Mouse (Mus musculus) midbrain, embryonic 15.5 days (tissue): Measurements from ENCODE around the gene Slc4a11. TPM values are rescaled to one million over a fixed set of nuclear protein-coding genes. Genes with fewer than 3 reads are reported as not detected.
A peak's percentile ranks its signal among the peaks of the same experiment; 100 is the strongest.

Source experiments
- ATAC-seq: fragments of 200-750 bp; cut with Nextera tagmentation; replicated peaks from 2 replicates; pipeline ENCODE4 v1.8.0; 2017; ENCODE audit warnings: moderate TSS enrichment
- H3K27ac ChIP-seq: fragments of 300-500 bp; sonication (generic); 2 replicates; pipeline ENCODE4 v1.5.1; 2015; ENCODE audit warnings: mild to moderate bottlenecking, inconsistent platforms
- H3K27me3 ChIP-seq: fragments of 300-500 bp; sonication (generic); replicated peaks from 2 replicates; pipeline ENCODE4 v1.6.1; 2015; ENCODE audit warnings: inconsistent platforms
- H3K36me3 ChIP-seq: fragments of 300-500 bp; sonication (generic); replicated peaks from 2 replicates; pipeline ENCODE4 v1.6.1; 2015; ENCODE audit warnings: inconsistent platforms
- H3K4me1 ChIP-seq: fragments of 300-500 bp; sonication (generic); 2 replicates; pipeline ENCODE4 v1.6.1; 2015; ENCODE audit warnings: inconsistent platforms
- H3K4me2 ChIP-seq: fragments of 300-500 bp; sonication (generic); 2 replicates; pipeline ENCODE4 v1.6.1; 2015; ENCODE audit warnings: inconsistent platforms, mild to moderate bottlenecking, moderate library complexity
- H3K4me3 ChIP-seq: fragments of 300-500 bp; sonication (generic); 2 replicates; pipeline ENCODE4 v1.5.1; 2015; ENCODE audit warnings: mild to moderate bottlenecking, inconsistent platforms
- H3K9ac ChIP-seq: fragments of 300-500 bp; sonication (generic); 2 replicates; pipeline ENCODE4 v1.6.1; 2015; ENCODE audit warnings: mild to moderate bottlenecking, inconsistent platforms
- H3K9me3 ChIP-seq: fragments of 300-500 bp; sonication (generic); 2 replicates; pipeline ENCODE4 v1.6.1; 2016; ENCODE audit warnings: inconsistent platforms
- WGBS: fragments of 180-500 bp; shearing (Covaris S2); methylation state at CpG from one replicate; pipeline ENCODE4 v1.1.7; 2015; ENCODE audit warnings: mixed read lengths; 5-methylcytosine and 5-hydroxymethylcytosine counted together
- polyA plus RNA-seq: library from polyadenylated mRNA; unstranded; fragments of >200 nt; fragmentation: Nextera tagmentation; extraction: Ambion mirVana; gene quantifications from 2 replicates; pipeline ENCODE4 v1.2.1, GENCODE M21; 2015

Slc4a11 gene
- 0.56 and 0.65 TPM in 2 replicates for polyA plus RNA-seq

DNA sequence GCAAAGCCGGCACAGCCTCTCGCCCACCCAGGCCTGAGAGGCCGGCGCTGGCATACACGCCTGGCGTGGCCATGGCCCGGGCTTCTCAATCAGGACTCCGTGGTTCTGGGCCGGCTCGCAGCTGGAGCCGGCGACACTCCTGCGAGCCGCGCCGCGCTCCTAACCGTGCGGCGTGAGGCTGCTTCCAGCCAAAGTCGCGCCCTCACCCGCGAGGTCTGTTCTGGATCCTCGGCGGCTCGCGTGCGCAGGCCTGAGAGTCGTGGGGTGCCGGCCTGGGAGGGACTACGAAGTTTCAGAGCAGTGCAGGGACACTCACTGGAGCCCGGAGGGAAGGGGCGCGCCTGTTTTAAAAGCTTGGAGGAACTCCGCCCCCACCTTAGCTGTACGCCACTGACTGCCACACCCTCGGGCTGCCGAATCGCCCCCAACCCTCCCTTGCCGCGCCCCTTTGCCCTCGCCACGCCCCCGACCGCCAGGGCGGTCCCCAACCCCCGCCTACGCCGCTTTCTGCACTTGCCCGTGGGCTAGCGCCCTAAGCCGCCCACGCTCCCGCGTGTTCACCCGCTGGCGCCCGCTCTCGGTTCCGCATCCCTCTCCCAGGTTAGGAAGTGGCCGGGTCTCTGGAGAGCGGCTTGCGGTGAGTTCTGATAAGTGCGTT is at the start of gene Slc4a11:
TSS of gene Slc4a11 (minus strand) at position 367 of the 658 bp plus-strand sequence.
- under 1% methylated on average over 65 of the region's 65 CpGs for WGBS
- Histone ChIP-seq H3K36me3 (no peaks in the 10 kb centered on the region), H3K27me3 (peaks cover 43% of the 10 kb centered on the region), H3K4me1 (peaks cover 18% of the 10 kb centered on the region), H3K4me3 (peak within 1 kb of the TSS; percentile 48), H3K9ac (peak within 1 kb of the TSS; percentile 35), H3K27ac (no peak within 1 kb of the TSS), H3K4me2 (peak within 1 kb of the TSS; percentile 98), H3K9me3 (no peaks in the 10 kb centered on the region)
- peak; percentile 48 for ATAC-seq

DNA sequence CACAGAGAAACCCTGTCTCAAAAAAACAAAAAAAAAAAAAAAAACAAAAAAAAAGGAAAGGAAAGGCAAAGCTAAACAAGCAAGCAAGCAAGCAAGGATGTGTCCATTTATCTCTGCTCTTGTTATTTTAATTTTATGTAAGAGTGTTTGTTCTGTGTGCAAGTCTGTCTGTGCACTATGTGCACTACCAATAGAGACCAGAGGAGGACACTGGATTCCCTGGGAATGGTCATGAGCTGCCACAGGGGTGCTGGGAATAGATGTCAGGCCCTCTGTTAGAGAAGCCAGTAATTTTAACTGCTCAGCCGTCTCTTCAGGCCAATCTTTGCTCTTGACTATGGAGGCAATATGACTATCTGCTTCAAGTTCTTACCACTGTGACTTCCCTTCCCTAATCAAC is 46.3 kb upstream of the Slc4a11 start:
- H3K9me3 ChIP-seq: no peaks in the 10 kb centered on the region
- H3K4me3 ChIP-seq: no peak overlapping the region
- peaks cover 93% of the 10 kb centered on the region for H3K36me3 ChIP-seq
- H3K4me2 ChIP-seq: no peak overlapping the region
- H3K27ac ChIP-seq: no peak overlapping the region
- H3K4me1 ChIP-seq: no peaks in the 10 kb centered on the region
- no peaks in the 10 kb centered on the region for H3K27me3 ChIP-seq
- ATAC-seq: no peak
- no peak overlapping the region for H3K9ac ChIP-seq
- WGBS: 91% methylated on average over 1 of the region's 1 CpGs

DNA sequence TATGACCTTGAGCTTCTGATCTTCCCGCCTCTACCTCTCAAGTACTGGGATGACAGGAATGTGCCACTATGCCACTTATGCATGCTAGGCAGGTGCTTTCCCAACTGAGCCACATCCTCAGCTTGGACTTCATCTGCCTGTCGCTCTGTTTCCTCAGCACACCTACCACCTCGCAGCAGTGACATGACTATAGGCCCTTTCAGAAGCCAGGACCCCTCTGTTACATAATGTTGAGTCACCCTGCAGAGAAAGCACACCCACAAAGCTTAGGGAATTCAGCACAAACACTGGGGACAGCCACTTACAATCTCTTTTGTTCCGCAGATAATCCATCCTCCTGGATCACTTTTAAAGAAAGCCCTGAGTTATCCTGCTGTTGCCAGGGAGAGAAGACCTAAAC is 42.8 kb upstream of the Slc4a11 start:
- Histone ChIP-seq H3K27me3 (no peaks in the 10 kb centered on the region), H3K36me3 (peaks cover 87% of the 10 kb centered on the region), H3K4me3 (no peak overlapping the region), H3K9ac (no peak overlapping the region), H3K4me2 (no peak overlapping the region), H3K4me1 (no peaks in the 10 kb centered on the region), H3K9me3 (no peaks in the 10 kb centered on the region), H3K27ac (no peak overlapping the region)
- WGBS: 22% methylated on average over 4 of the region's 4 CpGs
- ATAC-seq: no peak

GRCm38 (mm10) chr2:130738019-130738418 is 40.7 kb upstream of the Slc4a11 start:
- Histone ChIP-seq H3K27ac (no peak overlapping the region), H3K4me2 (no peak overlapping the region), H3K36me3 (peaks cover 82% of the 10 kb centered on the region), H3K4me3 (no peak overlapping the region), H3K27me3 (no peaks in the 10 kb centered on the region), H3K9me3 (no peaks in the 10 kb centered on the region), H3K9ac (no peak overlapping the region), H3K4me1 (no peaks in the 10 kb centered on the region)
- WGBS: 82% methylated on average over 6 of the region's 6 CpGs
- no peak for ATAC-seq

DNA sequence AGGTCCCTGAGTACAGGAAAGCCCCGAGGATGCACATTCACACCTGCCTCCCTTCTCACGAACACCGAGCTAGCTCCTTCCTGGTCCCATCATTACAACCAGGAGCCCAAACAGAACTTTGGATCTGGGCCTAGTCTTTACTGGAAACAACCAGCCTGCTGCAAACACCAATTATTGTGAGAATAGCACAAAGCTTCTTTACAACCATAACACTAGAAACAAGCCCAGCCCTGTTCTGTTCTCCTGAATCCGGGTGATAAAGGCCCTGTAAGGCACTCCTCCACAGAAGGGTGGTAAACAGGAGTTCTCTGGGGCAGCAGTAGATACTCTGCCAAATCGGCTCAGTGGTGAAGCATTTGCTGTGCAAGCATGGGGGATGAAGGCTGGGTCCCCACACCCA is 38.0 kb upstream of the Slc4a11 start:
- Histone ChIP-seq H3K4me3 (no peak overlapping the region), H3K36me3 (peaks cover 75% of the 10 kb centered on the region), H3K9ac (no peak overlapping the region), H3K4me1 (no peaks in the 10 kb centered on the region), H3K4me2 (no peak overlapping the region), H3K27ac (no peak overlapping the region), H3K9me3 (no peaks in the 10 kb centered on the region), H3K27me3 (no peaks in the 10 kb centered on the region)
- WGBS: 86% methylated on average over 5 of the region's 5 CpGs
- ATAC-seq: no peak

GRCm38 (mm10) chr2:130733444-130733843 is 36.1 kb upstream of the Slc4a11 start:
- 92% methylated on average over 2 of the region's 3 CpGs for WGBS
- H3K27ac ChIP-seq: no peak overlapping the region
- no peak overlapping the region for H3K9ac ChIP-seq
- no peaks in the 10 kb centered on the region for H3K4me1 ChIP-seq
- H3K4me3 ChIP-seq: no peak overlapping the region
- H3K27me3 ChIP-seq: no peaks in the 10 kb centered on the region
- H3K9me3 ChIP-seq: no peaks in the 10 kb centered on the region
- H3K4me2 ChIP-seq: no peak overlapping the region
- ATAC-seq: no peak
- peaks cover 77% of the 10 kb centered on the region for H3K36me3 ChIP-seq

- Histone ChIP-seq H3K4me2 (no peak overlapping the region), H3K27ac (no peak overlapping the region), H3K27me3 (no peaks in the 10 kb centered on the region), H3K9ac (no peak overlapping the region), H3K36me3 (peaks cover 78% of the 10 kb centered on the region), H3K4me3 (no peak overlapping the region), H3K4me1 (no peaks in the 10 kb centered on the region), H3K9me3 (no peaks in the 10 kb centered on the region)
- WGBS: 66% methylated on average over 5 of the region's 5 CpGs
- no peak for ATAC-seq
These were observed 34.5 kb upstream of the Slc4a11 start for GRCm38 (mm10) chr2:130731855-130732254.

DNA sequence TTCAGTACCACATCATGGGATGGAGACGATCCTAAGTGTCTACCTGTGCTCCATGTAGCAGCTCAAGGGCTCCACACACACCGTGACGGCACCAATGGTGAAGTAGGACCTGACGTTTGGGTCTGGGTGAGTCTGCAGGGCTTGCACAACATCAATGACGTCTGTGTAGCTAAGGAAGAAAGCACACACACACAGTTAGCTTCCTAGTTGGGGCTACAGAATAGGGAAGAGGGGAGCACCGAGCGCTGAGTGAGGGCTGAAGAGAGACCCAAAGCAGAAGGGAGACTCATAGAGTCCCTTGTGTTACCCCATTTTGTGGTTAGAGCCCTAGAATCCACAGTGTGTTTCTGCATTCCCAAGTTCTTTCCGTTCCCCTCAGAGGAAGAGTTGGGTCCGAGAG is 33.4 kb upstream of the Slc4a11 start:
- 93% methylated on average over 9 of the region's 9 CpGs for WGBS
- H3K9ac ChIP-seq: no peak overlapping the region

GRCm38 (mm10) chr2:130728906-130729585 is 31.7 kb upstream of the Slc4a11 start:
- ATAC-seq: no peak
- H3K4me2 ChIP-seq: no peak overlapping the region
- 98% methylated on average over 2 of the region's 2 CpGs for WGBS

More for the DNA sequence above, 33.4 kb upstream of the Slc4a11 start:
- H3K4me3 ChIP-seq: no peak overlapping the region
- no peaks in the 10 kb centered on the region for H3K27me3 ChIP-seq
- ATAC-seq: no peak
- H3K36me3 ChIP-seq: peaks cover 81% of the 10 kb centered on the region
- no peaks in the 10 kb centered on the region for H3K4me1 ChIP-seq
- no peak overlapping the region for H3K27ac ChIP-seq
- H3K4me2 ChIP-seq: no peak overlapping the region
- H3K9me3 ChIP-seq: no peaks in the 10 kb centered on the region

GRCm38 (mm10) chr2:130727752-130728151 is 30.4 kb upstream of the Slc4a11 start:
- H3K4me2 ChIP-seq: no peak overlapping the region
- H3K4me1 ChIP-seq: no peaks in the 10 kb centered on the region
- H3K4me3 ChIP-seq: no peak overlapping the region
- H3K9ac ChIP-seq: no peak overlapping the region
- 97% methylated on average over 1 of the region's 1 CpGs for WGBS
- ATAC-seq: no peak
- H3K9me3 ChIP-seq: no peaks in the 10 kb centered on the region
- no peaks in the 10 kb centered on the region for H3K27me3 ChIP-seq
- H3K36me3 ChIP-seq: peaks cover 91% of the 10 kb centered on the region
- H3K27ac ChIP-seq: no peak overlapping the region

More at GRCm38 (mm10) chr2:130728906-130729585, 31.7 kb upstream of the Slc4a11 start:
- no peak overlapping the region for H3K27ac ChIP-seq
- H3K9me3 ChIP-seq: no peaks in the 10 kb centered on the region
- peaks cover 85% of the 10 kb centered on the region for H3K36me3 ChIP-seq
- H3K9ac ChIP-seq: no peak overlapping the region
- H3K4me1 ChIP-seq: no peaks in the 10 kb centered on the region
- H3K4me3 ChIP-seq: no peak overlapping the region
- no peaks in the 10 kb centered on the region for H3K27me3 ChIP-seq

DNA sequence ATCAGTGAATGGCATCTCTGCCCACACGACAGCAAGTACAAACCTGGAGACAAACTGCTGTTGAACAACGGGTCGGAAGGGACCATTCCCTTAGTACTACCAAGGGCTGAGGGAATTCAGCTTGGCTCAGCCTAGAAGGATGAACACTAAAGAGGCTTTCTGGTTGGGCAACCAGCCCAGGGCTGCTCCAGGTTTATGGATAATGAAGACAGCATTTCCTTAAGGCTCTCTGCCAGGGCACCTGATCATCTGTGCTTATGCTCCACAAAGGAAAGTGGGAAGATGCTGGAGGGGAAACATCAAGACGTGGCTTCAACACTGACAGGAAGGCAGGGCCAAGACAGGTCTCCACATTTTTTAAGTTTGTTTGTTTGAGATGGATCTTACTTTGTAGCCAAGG is 27.1 kb upstream of the Slc4a11 start:
- no peak overlapping the region for H3K4me2 ChIP-seq
- no peak overlapping the region for H3K4me3 ChIP-seq
- no peaks in the 10 kb centered on the region for H3K27me3 ChIP-seq
- H3K36me3 ChIP-seq: peaks cover 85% of the 10 kb centered on the region
- WGBS: 77% methylated on average over 4 of the region's 4 CpGs
- ATAC-seq: no peak
- no peaks in the 10 kb centered on the region for H3K9me3 ChIP-seq
- H3K27ac ChIP-seq: no peak overlapping the region
- no peaks in the 10 kb centered on the region for H3K4me1 ChIP-seq
- H3K9ac ChIP-seq: no peak overlapping the region

- no peak for ATAC-seq
- H3K27me3 ChIP-seq: no peaks in the 10 kb centered on the region
These were observed 20.6 kb upstream of the Slc4a11 start for GRCm38 (mm10) chr2:130717951-130718350.

GRCm38 (mm10) chr2:130707057-130707456 is 9.7 kb upstream of the Slc4a11 start:
- Histone ChIP-seq H3K4me3 (no peak overlapping the region), H3K36me3 (peaks cover 34% of the 10 kb centered on the region), H3K9me3 (no peaks in the 10 kb centered on the region), H3K4me2 (no peak overlapping the region), H3K27me3 (no peaks in the 10 kb centered on the region), H3K4me1 (no peaks in the 10 kb centered on the region), H3K9ac (no peak overlapping the region), H3K27ac (no peak overlapping the region)
- WGBS: 65% methylated on average over 10 of the region's 10 CpGs
- no peak for ATAC-seq

More at GRCm38 (mm10) chr2:130717951-130718350, 20.6 kb upstream of the Slc4a11 start:
- no peak overlapping the region for H3K4me3 ChIP-seq
- no peak overlapping the region for H3K9ac ChIP-seq
- no peak overlapping the region for H3K4me2 ChIP-seq
- H3K27ac ChIP-seq: no peak overlapping the region
- H3K4me1 ChIP-seq: no peaks in the 10 kb centered on the region
- 80% methylated on average over 6 of the region's 6 CpGs for WGBS
- no peaks in the 10 kb centered on the region for H3K9me3 ChIP-seq
- H3K36me3 ChIP-seq: peaks cover 50% of the 10 kb centered on the region
